Mouse (Mus musculus) embryonic facial prominence, embryonic 11.5 days (tissue): Measurements from ENCODE around the gene Calm4. TPM values are rescaled to one million over a fixed set of nuclear protein-coding genes. Genes with fewer than 3 reads are reported as not detected.

ENCODE experiments used
- ATAC-seq: fragments of 200-750 bp; cut with Nextera tagmentation; replicated peaks from 2 replicates; pipeline ENCODE4 v1.8.0; 2017; ENCODE audit warnings: low read depth; ENCODE audit not compliant: insufficient number of reproducible peaks, low FRiP score, low TSS enrichment
- DNase-seq: peaks from one replicate; pipeline ENCODE4 v3.0.0-alpha.2; 2015; ENCODE audit warnings: low spot score
- H3K27ac ChIP-seq: fragments of 300-500 bp; sonication (generic); replicated peaks from 2 replicates; pipeline ENCODE4 v1.5.1; 2014; ENCODE audit warnings: mild to moderate bottlenecking, low read depth, low read length, control low read depth
- H3K27me3 ChIP-seq: fragments of 300-500 bp; sonication (generic); 2 replicates; pipeline ENCODE4 v1.6.1; 2014; ENCODE audit warnings: mild to moderate bottlenecking, low read length, moderate library complexity, mixed read lengths; ENCODE audit not compliant: control insufficient read depth, insufficient read depth
- H3K36me3 ChIP-seq: fragments of 300-500 bp; sonication (generic); replicated peaks from 2 replicates; pipeline ENCODE4 v1.6.1; 2014; ENCODE audit warnings: low read depth, mild to moderate bottlenecking, low read length, moderate library complexity, mixed read lengths; ENCODE audit not compliant: control insufficient read depth, insufficient read depth
- H3K4me1 ChIP-seq: fragments of 300-500 bp; sonication (generic); 2 replicates; pipeline ENCODE4 v1.6.1; 2014; ENCODE audit warnings: low read length, mixed read lengths; ENCODE audit not compliant: control insufficient read depth, insufficient read depth
- H3K4me2 ChIP-seq: fragments of 300-500 bp; sonication (generic); 2 replicates; pipeline ENCODE4 v1.6.1; 2014; ENCODE audit warnings: low read depth, mild to moderate bottlenecking, control low read depth, low read length, moderate library complexity
- H3K4me3 ChIP-seq: fragments of 300-500 bp; sonication (generic); 2 replicates; pipeline ENCODE4 v1.5.1; 2014; ENCODE audit warnings: low read depth, low read length, control low read depth
- H3K9ac ChIP-seq: fragments of 300-500 bp; sonication (generic); replicated peaks from 2 replicates; pipeline ENCODE4 v1.6.1; 2014; ENCODE audit warnings: mild to moderate bottlenecking, control low read depth, low read length
- H3K9me3 ChIP-seq: fragments of 300-500 bp; sonication (generic); replicated peaks from 2 replicates; pipeline ENCODE4 v1.6.1; 2016; ENCODE audit warnings: mild to moderate bottlenecking, low read length, inconsistent platforms, mixed read lengths; ENCODE audit not compliant: control insufficient read depth
- WGBS: fragments of 180-500 bp; shearing (Covaris S2); extraction: QIAGEN DNeasy Blood & Tissue Kit; methylation state at CpG from one replicate; pipeline ENCODE4 v1.1.7; 2014; 5-methylcytosine and 5-hydroxymethylcytosine counted together
- polyA plus RNA-seq: library from polyadenylated mRNA; unstranded; fragments of >200 nt; fragmentation: Nextera tagmentation; extraction: Ambion mirVana; gene quantifications from 2 replicates; pipeline ENCODE4 v1.2.1, GENCODE M21; 2014

The Calm4 gene
- polyA plus RNA-seq, 1 experiment from 2014 or later: not detected

GRCm38 (mm10) chr13:3805638-3806037 lies 31.9 kb upstream of the Calm4 start:
- H3K27me3 ChIP-seq: no peaks in the 10 kb centered on the region
- no peaks in the 10 kb centered on the region for H3K36me3 ChIP-seq
- DNase-seq (no peak), ATAC-seq (no peak)
- no peaks in the 10 kb centered on the region for H3K9me3 ChIP-seq
- no peak overlapping the region for H3K4me3 ChIP-seq
- no peak overlapping the region for H3K4me2 ChIP-seq
- H3K27ac ChIP-seq: no peak overlapping the region
- 79% methylated on average over 5 of the region's 5 CpGs for WGBS
- no peak overlapping the region for H3K9ac ChIP-seq
- no peaks in the 10 kb centered on the region for H3K4me1 ChIP-seq

GRCm38 (mm10) chr13:3807131-3807827 lies 30.3 kb upstream of the Calm4 start:
- H3K4me2 ChIP-seq: no peak overlapping the region
- no peaks in the 10 kb centered on the region for H3K27me3 ChIP-seq
- WGBS: 59% methylated on average over 7 of the region's 7 CpGs
- no peaks in the 10 kb centered on the region for H3K4me1 ChIP-seq
- no peak overlapping the region for H3K27ac ChIP-seq
- ATAC-seq (no peak), DNase-seq (no peak)
- no peaks in the 10 kb centered on the region for H3K36me3 ChIP-seq
- H3K9ac ChIP-seq: no peak overlapping the region
- H3K9me3 ChIP-seq: no peaks in the 10 kb centered on the region
- no peak overlapping the region for H3K4me3 ChIP-seq

GRCm38 (mm10) chr13:3818012-3818739 lies 19.4 kb upstream of the Calm4 start:
- H3K9me3 ChIP-seq: no peaks in the 10 kb centered on the region
- H3K4me2 ChIP-seq: no peak overlapping the region
- H3K27me3 ChIP-seq: no peaks in the 10 kb centered on the region
- DNase-seq (no peak), ATAC-seq (no peak)
- no peak overlapping the region for H3K4me3 ChIP-seq
- no peak overlapping the region for H3K9ac ChIP-seq
- H3K27ac ChIP-seq: no peak overlapping the region
- no peaks in the 10 kb centered on the region for H3K4me1 ChIP-seq
- 78% methylated on average over 5 of the region's 5 CpGs for WGBS
- H3K36me3 ChIP-seq: no peaks in the 10 kb centered on the region

GRCm38 (mm10) chr13:3818740-3819076 lies 18.8 kb upstream of the Calm4 start:
- ATAC-seq: no peak
- 87% methylated on average over 2 of the region's 2 CpGs for WGBS
- H3K4me3 ChIP-seq: no peak overlapping the region

DNA sequence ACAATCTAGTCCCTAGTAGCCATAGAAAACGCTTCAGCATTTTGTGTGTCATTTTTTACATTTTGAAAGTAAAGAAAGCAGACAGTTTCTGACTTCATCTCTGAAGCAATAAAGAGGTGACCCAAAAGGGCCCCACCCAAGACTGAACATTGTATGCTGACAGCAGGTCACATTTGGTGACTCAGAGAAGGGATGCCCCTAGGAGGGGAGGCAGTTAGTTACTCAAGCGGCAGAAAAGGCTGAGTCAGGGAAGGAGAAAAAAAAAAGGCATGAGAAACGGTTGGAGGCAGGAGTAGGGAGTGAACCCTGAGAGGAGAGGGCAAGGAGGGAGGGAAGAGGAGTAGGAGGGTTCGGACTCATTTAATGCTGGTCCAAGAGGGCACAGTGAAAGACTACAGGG lies 15.5 kb upstream of the Calm4 start:
- ATAC-seq: no peak
- Histone ChIP-seq H3K27me3 (no peaks in the 10 kb centered on the region), H3K4me1 (no peaks in the 10 kb centered on the region), H3K36me3 (no peaks in the 10 kb centered on the region), H3K27ac (no peak overlapping the region), H3K9me3 (no peaks in the 10 kb centered on the region), H3K4me2 (no peak overlapping the region), H3K9ac (no peak overlapping the region), H3K4me3 (no peak overlapping the region)
- no peak for DNase-seq
- WGBS: 65% methylated on average over 4 of the region's 4 CpGs

More at GRCm38 (mm10) chr13:3818740-3819076, 18.8 kb upstream of the Calm4 start:
- Histone ChIP-seq H3K4me1 (no peaks in the 10 kb centered on the region), H3K27me3 (no peaks in the 10 kb centered on the region), H3K4me2 (no peak overlapping the region), H3K9ac (no peak overlapping the region), H3K9me3 (no peaks in the 10 kb centered on the region), H3K36me3 (no peaks in the 10 kb centered on the region), H3K27ac (no peak overlapping the region)
- no peak for DNase-seq

GRCm38 (mm10) chr13:3825726-3826125 lies 11.8 kb upstream of the Calm4 start:
- H3K36me3 ChIP-seq: no peaks in the 10 kb centered on the region
- no peak for DNase-seq
- H3K27ac ChIP-seq: no peak overlapping the region
- no peaks in the 10 kb centered on the region for H3K9me3 ChIP-seq
- no peaks in the 10 kb centered on the region for H3K4me1 ChIP-seq
- H3K4me2 ChIP-seq: no peak overlapping the region
- H3K4me3 ChIP-seq: no peak overlapping the region
- no peaks in the 10 kb centered on the region for H3K27me3 ChIP-seq
- no peak overlapping the region for H3K9ac ChIP-seq
- no peak for ATAC-seq

DNA sequence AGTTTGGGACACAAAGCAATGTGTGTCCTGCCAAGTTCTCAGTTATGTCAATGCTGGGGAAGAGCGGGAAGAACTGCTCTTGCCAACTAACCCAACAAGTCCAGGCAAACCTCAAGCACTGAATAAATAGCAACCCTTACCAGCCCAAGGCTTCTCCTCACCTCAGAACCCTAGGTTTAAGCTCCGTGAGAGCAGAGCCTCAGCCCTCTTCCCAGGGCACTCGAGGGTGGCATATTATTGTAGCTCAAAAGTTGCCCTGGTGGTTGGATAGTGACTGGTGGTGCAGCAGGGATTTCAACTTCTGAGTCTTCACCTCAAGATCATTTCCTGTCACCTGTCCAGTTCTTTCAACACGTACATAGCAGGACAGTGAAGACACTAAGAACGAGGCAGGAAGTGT lies 6.0 kb upstream of the Calm4 start:
- DNase-seq: no peak
- H3K9ac ChIP-seq: no peak overlapping the region

DNA sequence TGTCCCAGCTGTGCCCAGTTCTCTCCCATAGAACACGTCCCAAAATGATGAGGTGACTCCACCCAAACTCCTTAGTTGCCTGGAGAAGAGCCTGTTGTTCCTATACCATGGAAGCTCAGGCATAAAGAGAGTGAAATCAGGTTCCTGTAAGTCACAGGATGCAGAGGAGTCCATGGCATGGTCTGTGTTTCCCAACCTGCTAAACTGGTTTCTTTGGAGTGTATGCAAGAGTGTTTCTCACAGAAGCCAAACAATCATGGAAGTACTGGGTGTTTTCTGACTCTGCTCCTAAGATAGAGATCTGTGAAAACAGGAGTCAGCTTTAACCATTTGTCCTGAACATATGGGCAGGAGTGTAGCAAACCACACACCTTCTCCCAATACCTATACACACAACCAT lies 5.6 kb upstream of the Calm4 start:
- no peaks in the 10 kb centered on the region for H3K4me1 ChIP-seq
- no peaks in the 10 kb centered on the region for H3K27me3 ChIP-seq
- H3K9me3 ChIP-seq: no peaks in the 10 kb centered on the region
- no peaks in the 10 kb centered on the region for H3K36me3 ChIP-seq
- 81% methylated on average over 1 of the region's 1 CpGs for WGBS
- H3K9ac ChIP-seq: no peak overlapping the region
- no peak for ATAC-seq
- DNase-seq: no peak
- no peak overlapping the region for H3K27ac ChIP-seq
- no peak overlapping the region for H3K4me2 ChIP-seq
- H3K4me3 ChIP-seq: no peak overlapping the region

More for the DNA sequence above, 6.0 kb upstream of the Calm4 start:
- Histone ChIP-seq H3K4me1 (no peaks in the 10 kb centered on the region), H3K27me3 (no peaks in the 10 kb centered on the region), H3K4me3 (no peak overlapping the region), H3K27ac (no peak overlapping the region), H3K9me3 (no peaks in the 10 kb centered on the region), H3K36me3 (no peaks in the 10 kb centered on the region), H3K4me2 (no peak overlapping the region)
- 79% methylated on average over 5 of the region's 5 CpGs for WGBS
- ATAC-seq: no peak
